Mouse (Mus musculus) forebrain, embryonic 16.5 days (tissue): ENCODE data around the gene Slc6a4. TPM values are rescaled to one million over a fixed set of nuclear protein-coding genes. Genes with fewer than 3 reads are reported as not detected.

Experiments used
- ATAC-seq: fragments of 200-750 bp; cut with Nextera tagmentation; 2 replicates; pipeline ENCODE4 v1.8.0; 2017; ENCODE audit warnings: mild to moderate bottlenecking, moderate library complexity
- H3K27ac ChIP-seq: fragments of 300-500 bp; sonication (generic); 2 replicates; pipeline ENCODE4 v1.5.1; 2014; ENCODE audit warnings: low read length, control low read depth
- H3K27me3 ChIP-seq: fragments of 300-500 bp; sonication (generic); replicated peaks from 2 replicates; pipeline ENCODE4 v1.6.1; 2014; ENCODE audit warnings: low read length; ENCODE audit not compliant: control insufficient read depth, insufficient read depth
- H3K36me3 ChIP-seq: fragments of 300-500 bp; sonication (generic); 2 replicates; pipeline ENCODE4 v1.6.1; 2014; ENCODE audit not compliant: control insufficient read depth, insufficient read depth
- H3K4me1 ChIP-seq: fragments of 300-500 bp; sonication (generic); replicated peaks from 2 replicates; pipeline ENCODE4 v1.6.1; 2014; ENCODE audit warnings: low read length; ENCODE audit not compliant: control insufficient read depth, insufficient read depth
- H3K4me2 ChIP-seq: fragments of 300-500 bp; sonication (generic); 2 replicates; pipeline ENCODE4 v1.6.1; 2014; ENCODE audit warnings: mild to moderate bottlenecking, low read length, control low read depth
- H3K4me3 ChIP-seq: fragments of 300-500 bp; sonication (generic); replicated peaks from 2 replicates; pipeline ENCODE4 v1.5.1; 2014; ENCODE audit warnings: mild to moderate bottlenecking, low read length, control low read depth
- H3K9ac ChIP-seq: fragments of 300-500 bp; sonication (generic); replicated peaks from 2 replicates; pipeline ENCODE4 v1.6.1; 2014; ENCODE audit warnings: low read depth, low read length, control low read depth
- H3K9me3 ChIP-seq: fragments of 300-500 bp; sonication (generic); 2 replicates; pipeline ENCODE4 v1.6.1; 2016; ENCODE audit warnings: low read length; ENCODE audit not compliant: control insufficient read depth
- WGBS: fragments of 180-500 bp; shearing (Covaris S2); extraction: QIAGEN DNeasy Blood & Tissue Kit; methylation state at CpG from one replicate; pipeline ENCODE4 v1.1.7; 2014; 5-methylcytosine and 5-hydroxymethylcytosine counted together
- polyA plus RNA-seq: library from polyadenylated mRNA; unstranded; fragments of >200 nt; fragmentation: Nextera tagmentation; extraction: Ambion mirVana; gene quantifications from 2 replicates; pipeline ENCODE4 v1.2.1, GENCODE M21; 2015

The Slc6a4 gene
- polyA plus RNA-seq = 0.27 and 0.72 TPM in 2 replicates

- Histone ChIP-seq H3K9me3 (no peaks in the 10 kb centered on the region), H3K4me1 (peaks cover 22% of the 10 kb centered on the region), H3K4me3 (peak within 1 kb of the TSS; percentile 52), H3K27ac (no peak within 1 kb of the TSS), H3K4me2 (peak within 1 kb of the TSS; percentile 88), H3K9ac (peak within 1 kb of the TSS; percentile 54), H3K27me3 (peaks cover 36% of the 10 kb centered on the region), H3K36me3 (no peaks in the 10 kb centered on the region)
- no peak for ATAC-seq
- under 1% methylated on average over 51 of the region's 52 CpGs for WGBS
Observed at GRCm38 (mm10) chr11:76997916-76998704, at the start of gene Slc6a4. TSS of gene Slc6a4 (plus strand) at chr11:76998603.

- no peak for ATAC-seq
- no peaks in the 10 kb centered on the region for H3K27me3 ChIP-seq
- 83% methylated on average over 2 of the region's 2 CpGs for WGBS
- no peak overlapping the region for H3K4me2 ChIP-seq
- H3K36me3 ChIP-seq = peaks cover 28% of the 10 kb centered on the region
- H3K4me1 ChIP-seq = no peaks in the 10 kb centered on the region
- no peak overlapping the region for H3K27ac ChIP-seq
- H3K9ac ChIP-seq = no peak overlapping the region
- H3K4me3 ChIP-seq = no peak overlapping the region
- no peaks in the 10 kb centered on the region for H3K9me3 ChIP-seq
Observed at GRCm38 (mm10) chr11:76953536-76953935, 44.9 kb upstream of the Slc6a4 start.

- no peaks in the 10 kb centered on the region for H3K27me3 ChIP-seq
- no peak overlapping the region for H3K4me2 ChIP-seq
Observed at GRCm38 (mm10) chr11:76965703-76966102, 32.7 kb upstream of the Slc6a4 start.

GRCm38 (mm10) chr11:76970328-76970727, 28.1 kb upstream of the Slc6a4 start:
- H3K9me3 ChIP-seq = no peaks in the 10 kb centered on the region
- no peak overlapping the region for H3K4me3 ChIP-seq
- H3K9ac ChIP-seq = no peak overlapping the region
- no peaks in the 10 kb centered on the region for H3K4me1 ChIP-seq
- no peak overlapping the region for H3K27ac ChIP-seq
- H3K36me3 ChIP-seq = peaks cover 34% of the 10 kb centered on the region
- ATAC-seq = no peak
- WGBS = 98% methylated on average over 2 of the region's 2 CpGs
- H3K27me3 ChIP-seq = no peaks in the 10 kb centered on the region
- no peak overlapping the region for H3K4me2 ChIP-seq

More at GRCm38 (mm10) chr11:76965703-76966102, 32.7 kb upstream of the Slc6a4 start:
- Histone ChIP-seq H3K4me3 (no peak overlapping the region), H3K4me1 (no peaks in the 10 kb centered on the region), H3K36me3 (peaks cover 29% of the 10 kb centered on the region), H3K9me3 (no peaks in the 10 kb centered on the region), H3K27ac (no peak overlapping the region), H3K9ac (no peak overlapping the region)
- no peak for ATAC-seq
- 95% methylated on average over 3 of the region's 3 CpGs for WGBS

- H3K27me3 ChIP-seq = no peaks in the 10 kb centered on the region
- WGBS = 87% methylated on average over 7 of the region's 7 CpGs
- no peaks in the 10 kb centered on the region for H3K4me1 ChIP-seq
- H3K4me2 ChIP-seq = no peak overlapping the region
- no peak for ATAC-seq
- H3K9me3 ChIP-seq = no peaks in the 10 kb centered on the region
- H3K36me3 ChIP-seq = peaks cover 20% of the 10 kb centered on the region
- H3K27ac ChIP-seq = no peak overlapping the region
- H3K9ac ChIP-seq = no peak overlapping the region
- no peak overlapping the region for H3K4me3 ChIP-seq
Observed at GRCm38 (mm10) chr11:76974680-76975319, 23.6 kb upstream of the Slc6a4 start.

- H3K4me2 ChIP-seq = no peak overlapping the region
- H3K4me1 ChIP-seq = no peaks in the 10 kb centered on the region
- H3K27me3 ChIP-seq = no peaks in the 10 kb centered on the region
- H3K27ac ChIP-seq = no peak overlapping the region
- 88% methylated on average over 5 of the region's 5 CpGs for WGBS
- ATAC-seq = no peak
- H3K9ac ChIP-seq = no peak overlapping the region
- H3K9me3 ChIP-seq = no peaks in the 10 kb centered on the region
- H3K4me3 ChIP-seq = no peak overlapping the region
- H3K36me3 ChIP-seq = 0 out of 2 replicates have a peak, but pooled peaks cover 2% of the 10 kb centered on the region
Observed at GRCm38 (mm10) chr11:76981570-76982141, 16.7 kb upstream of the Slc6a4 start.

GRCm38 (mm10) chr11:76982415-76982814, 16.0 kb upstream of the Slc6a4 start:
- Histone ChIP-seq H3K4me1 (no peaks in the 10 kb centered on the region), H3K36me3 (no peaks in the 10 kb centered on the region), H3K27ac (no peak overlapping the region), H3K27me3 (no peaks in the 10 kb centered on the region), H3K4me3 (no peak overlapping the region), H3K9ac (no peak overlapping the region), H3K9me3 (no peaks in the 10 kb centered on the region), H3K4me2 (no peak overlapping the region)
- no peak for ATAC-seq
- WGBS = 86% methylated on average over 4 of the region's 4 CpGs

GRCm38 (mm10) chr11:76983641-76984040, 14.8 kb upstream of the Slc6a4 start:
- Histone ChIP-seq H3K4me2 (no peak overlapping the region), H3K4me3 (no peak overlapping the region), H3K9me3 (no peaks in the 10 kb centered on the region), H3K27me3 (no peaks in the 10 kb centered on the region), H3K36me3 (no peaks in the 10 kb centered on the region), H3K27ac (no peak overlapping the region), H3K9ac (no peak overlapping the region), H3K4me1 (no peaks in the 10 kb centered on the region)
- 86% methylated on average over 5 of the region's 5 CpGs for WGBS
- no peak for ATAC-seq

- Histone ChIP-seq H3K4me3 (no peak overlapping the region), H3K27me3 (no peaks in the 10 kb centered on the region), H3K9ac (no peak overlapping the region), H3K9me3 (no peaks in the 10 kb centered on the region), H3K36me3 (no peaks in the 10 kb centered on the region), H3K4me1 (no peaks in the 10 kb centered on the region), H3K27ac (no peak overlapping the region), H3K4me2 (no peak overlapping the region)
- ATAC-seq = no peak
Observed at GRCm38 (mm10) chr11:76984173-76984572, 14.2 kb upstream of the Slc6a4 start.
